Mouse (Mus musculus) forebrain, embryonic 15.5 days (tissue): ENCODE measurements around the gene Macrod1. TPM values are rescaled to one million over a fixed set of nuclear protein-coding genes. Genes with fewer than 3 reads are reported as not detected.

Experiments used
- polyA plus RNA-seq: library from polyadenylated mRNA; unstranded; fragments of >200 nt; fragmentation: Nextera tagmentation; extraction: Ambion mirVana; gene quantifications from 2 replicates; pipeline ENCODE4 v1.2.1, GENCODE M21; 2015

Gene Macrod1
- polyA plus RNA-seq, 1 experiment from 2014 or later, result 6.0 TPM

Other genes with a start within 250 kb of the Macrod1 start
- gene Rps6ka4, start 216.2 kb upstream of the Macrod1 start, polyA plus RNA-seq, result 7.1 and 7.7 TPM in 2 replicates
- 0.40 and 0.71 TPM in 2 replicates for gene Ccdc88b, start 198.6 kb upstream of the Macrod1 start, polyA plus RNA-seq
- 116 and 125 TPM in 2 replicates for gene Trmt112, start 147.1 kb upstream of the Macrod1 start, polyA plus RNA-seq
- gene Prdx5, start 146.7 kb upstream of the Macrod1 start, polyA plus RNA-seq, result 231 and 241 TPM in 2 replicates
- gene Esrra, start 135.0 kb upstream of the Macrod1 start, polyA plus RNA-seq, result 20.3 and 21.2 TPM in 2 replicates
- gene Catsperz, start 131.4 kb upstream of the Macrod1 start, polyA plus RNA-seq, result 0.85 and 0.96 TPM in 2 replicates
- gene Kcnk4, start 122.3 kb upstream of the Macrod1 start, polyA plus RNA-seq, result 1.4 and 1.8 TPM in 2 replicates
- gene Bad, start 114.9 kb upstream of the Macrod1 start, polyA plus RNA-seq, result 83.7 and 83.8 TPM in 2 replicates
- 48.0 and 48.2 TPM in 2 replicates for gene Gpr137, start 114.3 kb upstream of the Macrod1 start, polyA plus RNA-seq
- 263 and 289 TPM in 2 replicates for gene Ppp1r14b, start 81.8 kb upstream of the Macrod1 start, polyA plus RNA-seq
- 11.2 and 11.5 TPM in 2 replicates for gene Plcb3, start 80.3 kb upstream of the Macrod1 start, polyA plus RNA-seq
- 83.7 and 90.9 TPM in 2 replicates for gene Fkbp2, start 76.3 kb upstream of the Macrod1 start, polyA plus RNA-seq
- 41.0 and 46.7 TPM in 2 replicates for gene Vegfb, start 69.2 kb upstream of the Macrod1 start, polyA plus RNA-seq
- 20.3 and 22.8 TPM in 2 replicates for gene Dnajc4, start 64.2 kb upstream of the Macrod1 start, polyA plus RNA-seq
- 18.1 and 18.2 TPM in 2 replicates for gene Nudt22, start 60.7 kb upstream of the Macrod1 start, polyA plus RNA-seq
- gene Trpt1, start 60.7 kb upstream of the Macrod1 start, polyA plus RNA-seq, result 14.8 and 16.0 TPM in 2 replicates
- gene Fermt3, start 37.3 kb upstream of the Macrod1 start, polyA plus RNA-seq, result 3.6 and 3.7 TPM in 2 replicates
- 243 and 245 TPM in 2 replicates for gene Stip1, start 16.8 kb upstream of the Macrod1 start, polyA plus RNA-seq
- gene Flrt1, start 48.9 kb downstream of the Macrod1 start, polyA plus RNA-seq, result 14.9 and 18.9 TPM in 2 replicates
- gene Otub1, start 149.5 kb downstream of the Macrod1 start, polyA plus RNA-seq, result 232 and 233 TPM in 2 replicates
- gene Cox8a, start 160.8 kb downstream of the Macrod1 start, polyA plus RNA-seq, result 656 and 676 TPM in 2 replicates
- 69.2 and 69.5 TPM in 2 replicates for gene Naa40, start 184.4 kb downstream of the Macrod1 start, polyA plus RNA-seq
- 60.7 and 67.7 TPM in 2 replicates for gene Rcor2, start 210.5 kb downstream of the Macrod1 start, polyA plus RNA-seq